Mouse (Mus musculus): ENCODE measurements around the gene Crispld2.

DNA sequence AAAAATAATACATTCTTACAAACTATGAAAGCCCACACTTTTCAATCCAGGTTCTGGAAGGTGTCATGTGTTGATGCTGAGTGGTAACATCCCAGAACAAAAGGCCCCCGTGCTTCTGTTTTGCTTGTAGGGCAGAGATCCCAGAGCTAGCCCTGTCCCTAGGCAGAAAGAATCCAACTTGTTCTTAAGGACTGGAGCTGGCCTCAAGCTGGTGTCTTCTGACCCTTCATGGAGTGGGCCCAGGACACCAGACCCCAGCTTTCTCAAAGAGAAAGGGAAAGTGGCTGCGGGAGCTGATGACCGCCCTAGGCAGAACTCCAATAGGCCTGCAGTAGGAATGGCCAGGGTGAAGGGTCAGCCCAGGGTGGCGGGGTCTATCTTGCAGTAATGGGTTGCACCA lies 5.0 kb downstream of the Crispld2 start:
- TF ChIP-seq TAL1 (conservative IDR thresholded peaks at IDR 0.05; ENCODE audit: low read depth, low read length) (no peak), CTCF (IDR thresholded peaks at IDR 0.05; ENCODE audit: low read depth, low read length) (no peak), GATA1 (IDR thresholded peaks at IDR 0.05; ENCODE audit: borderline replicate concordance, low read length) (no peak), GATA2 (IDR thresholded peaks at IDR 0.05; ENCODE audit: borderline replicate concordance, low read depth, low read length) (no peak)
